18 mouse cellular contexts compared by ENCODE assay signal in the genomic region with DNA sequence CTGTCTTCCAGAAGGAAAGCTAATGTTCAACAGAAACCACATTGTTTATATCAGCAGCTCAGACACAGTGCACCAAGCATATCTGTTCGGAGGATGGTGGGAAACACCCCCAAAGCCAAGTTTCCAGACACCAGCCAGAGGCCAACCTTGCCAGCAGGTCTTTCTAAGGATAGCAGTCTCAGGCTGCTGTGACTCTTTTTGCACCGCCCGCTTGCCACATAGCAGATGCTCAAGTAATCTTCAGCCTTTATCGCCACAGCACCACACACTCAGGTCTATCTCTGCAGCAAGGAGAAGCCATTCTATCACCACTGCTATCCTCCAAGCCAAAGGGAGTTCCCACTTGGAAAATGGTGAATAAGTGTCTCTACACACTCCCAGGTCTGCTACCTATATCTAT.
"Had no signal": no experiment of that assay in that cellular context is flagged by ENCODE, and none has a peak within 500 bp of the region (broad histone marks: within the 10 kb centered on the region; RNA-seq: fewer than 3 reads in every experiment).

No protein-coding gene starts in this region.

- H3K4me2 ChIP-seq: lung, embryonic 15.5 days; midbrain, embryonic 11.5 days; midbrain, embryonic 13.5 days; midbrain, embryonic 15.5 days; neural tube, embryonic 12.5 days; stomach, embryonic 15.5 days had no signal

- H3K36me3 ChIP-seq: lung, embryonic 15.5 days; midbrain, embryonic 13.5 days; midbrain, embryonic 15.5 days; neural tube, embryonic 12.5 days; stomach, embryonic 15.5 days had no signal

- ATAC-seq: liver, postnatal 0 days; lung, postnatal 0 days; midbrain, embryonic 13.5 days; midbrain, embryonic 15.5 days had no signal

- H3K4me3 ChIP-seq: lung, embryonic 15.5 days; megakaryocyte, embryonic 14.5 days; midbrain, embryonic 13.5 days; midbrain, embryonic 15.5 days; neural tube, embryonic 12.5 days; stomach, embryonic 15.5 days had no signal

- H3K9me3 ChIP-seq: lung, embryonic 15.5 days; megakaryocyte, embryonic 14.5 days; midbrain, embryonic 13.5 days; midbrain, embryonic 15.5 days; stomach, embryonic 15.5 days had no signal

- DNase-seq: liver, postnatal 0 days; lung, adult 2 months; lung, postnatal 14 days; lung, postnatal 36 days; right cerebral cortex, postnatal 25 days; thymus, adult 2 months; thymus, postnatal 25 days; thymus, postnatal 4 days had no signal

- H3K27me3 ChIP-seq: lung, embryonic 15.5 days; midbrain, embryonic 13.5 days; midbrain, embryonic 15.5 days; neural tube, embryonic 12.5 days; stomach, embryonic 15.5 days had no signal

- H3K4me1 ChIP-seq: lung, embryonic 15.5 days; megakaryocyte, embryonic 14.5 days; midbrain, embryonic 15.5 days; neural tube, embryonic 12.5 days; stomach, embryonic 15.5 days had no signal

- H3K27ac ChIP-seq: lung, embryonic 15.5 days; macrophage; midbrain, embryonic 13.5 days; midbrain, embryonic 15.5 days; neural tube, embryonic 12.5 days; stomach, embryonic 15.5 days; stomach, postnatal 0 days had no signal

- H3K9ac ChIP-seq: liver, postnatal 0 days; lung, embryonic 15.5 days; midbrain, embryonic 13.5 days; midbrain, embryonic 15.5 days; neural tube, embryonic 12.5 days; stomach, embryonic 15.5 days had no signal
